Mouse (Mus musculus): ENCODE data around the gene Csf2rb. TPM values are rescaled to one million over a fixed set of nuclear protein-coding genes. Genes with fewer than 3 reads are reported as not detected.
A peak's percentile ranks its signal among the peaks of the same experiment; 100 is the strongest.
"Not testable (repeated sequence)": the region's sequence is repeated elsewhere in the genome, so short reads cannot be mapped to it uniquely, and the experiment has no call there.

Csf2rb gene
- 214 and 217 TPM in 2 replicates for total RNA-seq (2017)

GRCm38 (mm10) chr15:78325671-78326339, at the start of gene Csf2rb:
TSS of gene Csf2rb (plus strand) at chr15:78325752.
- peak; percentile 53 for ATAC-seq (ENCODE audit: extremely low read depth, insufficient number of reproducible peaks, low FRiP score, poor library complexity, severe bottlenecking)

- no peak for ATAC-seq (ENCODE audit: extremely low read depth, insufficient number of reproducible peaks, low FRiP score, poor library complexity, severe bottlenecking)
Measured at GRCm38 (mm10) chr15:78278308-78278707, 47.2 kb upstream of the Csf2rb start.

GRCm38 (mm10) chr15:78287941-78288340, 37.6 kb upstream of the Csf2rb start:
- ATAC-seq (ENCODE audit: extremely low read depth, insufficient number of reproducible peaks, low FRiP score, poor library complexity, severe bottlenecking), result no peak

- not testable (repeated sequence) for ATAC-seq (ENCODE audit: extremely low read depth, insufficient number of reproducible peaks, low FRiP score, poor library complexity, severe bottlenecking)
Measured at GRCm38 (mm10) chr15:78289775-78290174, 35.8 kb upstream of the Csf2rb start.

- ATAC-seq (ENCODE audit: extremely low read depth, insufficient number of reproducible peaks, low FRiP score, poor library complexity, severe bottlenecking), result not testable (repeated sequence)
Measured at GRCm38 (mm10) chr15:78293228-78293627, 32.3 kb upstream of the Csf2rb start.

GRCm38 (mm10) chr15:78293716-78294115, 31.8 kb upstream of the Csf2rb start:
- ATAC-seq (ENCODE audit: extremely low read depth, insufficient number of reproducible peaks, low FRiP score, poor library complexity, severe bottlenecking), result no peak

- no peak for ATAC-seq (ENCODE audit: extremely low read depth, insufficient number of reproducible peaks, low FRiP score, poor library complexity, severe bottlenecking)
Measured at GRCm38 (mm10) chr15:78298558-78298957, 27.0 kb upstream of the Csf2rb start.

- no peak for ATAC-seq (ENCODE audit: extremely low read depth, insufficient number of reproducible peaks, low FRiP score, poor library complexity, severe bottlenecking)
Measured at GRCm38 (mm10) chr15:78299641-78300040, 25.9 kb upstream of the Csf2rb start.

GRCm38 (mm10) chr15:78300773-78301172, 24.8 kb upstream of the Csf2rb start:
- ATAC-seq (ENCODE audit: extremely low read depth, insufficient number of reproducible peaks, low FRiP score, poor library complexity, severe bottlenecking), result no peak

- ATAC-seq (ENCODE audit: extremely low read depth, insufficient number of reproducible peaks, low FRiP score, poor library complexity, severe bottlenecking), result no peak
Measured at GRCm38 (mm10) chr15:78302718-78303117, 22.8 kb upstream of the Csf2rb start.

GRCm38 (mm10) chr15:78303665-78304233, 21.8 kb upstream of the Csf2rb start:
- no peak for ATAC-seq (ENCODE audit: extremely low read depth, insufficient number of reproducible peaks, low FRiP score, poor library complexity, severe bottlenecking)

- peak; percentile 43 for ATAC-seq (ENCODE audit: extremely low read depth, insufficient number of reproducible peaks, low FRiP score, poor library complexity, severe bottlenecking)
Measured at GRCm38 (mm10) chr15:78305341-78305933, 20.1 kb upstream of the Csf2rb start, which contains the start of gene Csf2rb2. TSS of gene Csf2rb2 (minus strand) at chr15:78305721.

GRCm38 (mm10) chr15:78309865-78310264, 15.7 kb upstream of the Csf2rb start:
- ATAC-seq (ENCODE audit: extremely low read depth, insufficient number of reproducible peaks, low FRiP score, poor library complexity, severe bottlenecking), result no peak

- ATAC-seq (ENCODE audit: extremely low read depth, insufficient number of reproducible peaks, low FRiP score, poor library complexity, severe bottlenecking), result no peak
Measured at GRCm38 (mm10) chr15:78310971-78311370, 14.6 kb upstream of the Csf2rb start.

- not testable (repeated sequence) for ATAC-seq (ENCODE audit: extremely low read depth, insufficient number of reproducible peaks, low FRiP score, poor library complexity, severe bottlenecking)
Measured at GRCm38 (mm10) chr15:78312421-78313233, 12.9 kb upstream of the Csf2rb start.

GRCm38 (mm10) chr15:78313659-78314058, 11.9 kb upstream of the Csf2rb start:
- ATAC-seq (ENCODE audit: extremely low read depth, insufficient number of reproducible peaks, low FRiP score, poor library complexity, severe bottlenecking), result not testable (repeated sequence)

- ATAC-seq (ENCODE audit: extremely low read depth, insufficient number of reproducible peaks, low FRiP score, poor library complexity, severe bottlenecking), result not testable (repeated sequence)
Measured at GRCm38 (mm10) chr15:78318338-78319171, 7.0 kb upstream of the Csf2rb start.

GRCm38 (mm10) chr15:78320825-78321496, 4.6 kb upstream of the Csf2rb start:
- ATAC-seq (ENCODE audit: extremely low read depth, insufficient number of reproducible peaks, low FRiP score, poor library complexity, severe bottlenecking), result peak; percentile 74

Data from neutrophil, adult 5-6 weeks (primary cell).